Mouse (Mus musculus) layer of hippocampus, postnatal 10 days (tissue): Measurements from ENCODE around the gene Smyd3. TPM values are rescaled to one million over a fixed set of nuclear protein-coding genes. Genes with fewer than 3 reads are reported as not detected.

ENCODE experiments used
- DNase-seq, 2 experiments: peaks; one replicate each; pipeline ENCODE4 v3.0.0; 2021; ENCODE audit warnings: low spot score in 2 of 2
- total RNA-seq, 2 experiments: library from RNA; stranded (reverse); gene quantifications; 2 replicates each; pipeline ENCODE4 v1.2.3; 2021

Gene Smyd3
- total RNA-seq, 2 experiments from 2014 or later = 21.8 to 26.0 TPM

GRCm38 (mm10) chr1:179073846-179074245 is 444.0 kb downstream of the Smyd3 start:
- DNase-seq = peak in 1 of 2 experiments; percentile 35

GRCm38 (mm10) chr1:179072935-179073654 is 444.7 kb downstream of the Smyd3 start:
- no peak for DNase-seq

GRCm38 (mm10) chr1:179072406-179072805 is 445.4 kb downstream of the Smyd3 start:
- no peak for DNase-seq

GRCm38 (mm10) chr1:179068990-179069389 is 448.9 kb downstream of the Smyd3 start:
- DNase-seq = no peak

GRCm38 (mm10) chr1:179065294-179065601 is 452.6 kb downstream of the Smyd3 start:
- no peak for DNase-seq

GRCm38 (mm10) chr1:179064601-179065293 is 453.1 kb downstream of the Smyd3 start:
- DNase-seq = no peak

GRCm38 (mm10) chr1:179061759-179062168 is 456.1 kb downstream of the Smyd3 start:
- peak in 1 of 2 experiments; percentile 49 for DNase-seq

- no peak for DNase-seq
Observed at GRCm38 (mm10) chr1:179061053-179061452, 456.8 kb downstream of the Smyd3 start.

- DNase-seq = no peak
Observed at GRCm38 (mm10) chr1:179060113-179060955, 457.5 kb downstream of the Smyd3 start.

GRCm38 (mm10) chr1:179059286-179060112 is 458.3 kb downstream of the Smyd3 start:
- no peak for DNase-seq

- DNase-seq = no peak
Observed at GRCm38 (mm10) chr1:179058675-179059074, 459.2 kb downstream of the Smyd3 start.

- DNase-seq = no peak
Observed at GRCm38 (mm10) chr1:179055760-179056159, 462.1 kb downstream of the Smyd3 start.

- no peak for DNase-seq
Observed at GRCm38 (mm10) chr1:179054385-179055116, 463.3 kb downstream of the Smyd3 start.

- no peak for DNase-seq
Observed at GRCm38 (mm10) chr1:179052545-179053180, 465.2 kb downstream of the Smyd3 start.

- no peak for DNase-seq
Observed at GRCm38 (mm10) chr1:179047931-179048596, 469.8 kb downstream of the Smyd3 start.

- DNase-seq = no peak
Observed at GRCm38 (mm10) chr1:179045856-179046714, 471.8 kb downstream of the Smyd3 start.

GRCm38 (mm10) chr1:179044165-179044564 is 473.7 kb downstream of the Smyd3 start:
- DNase-seq = no peak

- DNase-seq = no peak
Observed at GRCm38 (mm10) chr1:179043644-179044043, 474.2 kb downstream of the Smyd3 start.
